Mouse (Mus musculus) limb, embryonic 12.5 days (tissue): Measurements from ENCODE around the gene Rnf126. TPM values are rescaled to one million over a fixed set of nuclear protein-coding genes. Genes with fewer than 3 reads are reported as not detected.
A peak's percentile ranks its signal among the peaks of the same experiment; 100 is the strongest.

ENCODE experiments used
- ATAC-seq: fragments of 200-750 bp; cut with Nextera tagmentation; 2 replicates; pipeline ENCODE4 v1.8.0; 2017; ENCODE audit warnings: low read depth, moderate TSS enrichment; ENCODE audit not compliant: insufficient number of reproducible peaks, insufficient read depth, low FRiP score, low TSS enrichment
- H3K27ac ChIP-seq: fragments of 300-500 bp; sonication (generic); 2 replicates; pipeline ENCODE4 v1.5.1; 2016; ENCODE audit warnings: mild to moderate bottlenecking, moderate library complexity
- H3K27me3 ChIP-seq: fragments of 300-500 bp; sonication (generic); 2 replicates; pipeline ENCODE4 v1.6.1; 2016; ENCODE audit warnings: mild to moderate bottlenecking, moderate library complexity
- H3K36me3 ChIP-seq: fragments of 300-500 bp; sonication (generic); 2 replicates; pipeline ENCODE4 v1.6.1; 2016; ENCODE audit warnings: mild to moderate bottlenecking, moderate library complexity
- H3K4me1 ChIP-seq: fragments of 300-500 bp; sonication (generic); replicated peaks from 2 replicates; pipeline ENCODE4 v1.6.1; 2016
- H3K4me2 ChIP-seq: fragments of 300-500 bp; sonication (generic); 2 replicates; pipeline ENCODE4 v1.6.1; 2016; ENCODE audit warnings: mild to moderate bottlenecking, moderate library complexity
- H3K4me3 ChIP-seq: fragments of 300-500 bp; sonication (generic); replicated peaks from 2 replicates; pipeline ENCODE4 v1.5.1; 2016; ENCODE audit warnings: mild to moderate bottlenecking
- H3K9ac ChIP-seq: fragments of 300-500 bp; sonication (generic); replicated peaks from 2 replicates; pipeline ENCODE4 v1.6.1; 2016; ENCODE audit warnings: mild to moderate bottlenecking, moderate library complexity
- H3K9me3 ChIP-seq: fragments of 300-500 bp; sonication (generic); 2 replicates; pipeline ENCODE4 v1.6.1; 2016; ENCODE audit warnings: mild to moderate bottlenecking, moderate library complexity
- WGBS: fragments of 180-500 bp; shearing (Covaris S2); methylation state at CpG from one replicate; pipeline ENCODE4 v1.1.7; 2016; 5-methylcytosine and 5-hydroxymethylcytosine counted together
- polyA plus RNA-seq: library from polyadenylated mRNA; unstranded; fragments of >200 nt; fragmentation: Nextera tagmentation; extraction: Ambion mirVana; gene quantifications from 2 replicates; pipeline ENCODE4 v1.2.1, GENCODE M21; 2016

Gene Rnf126
- polyA plus RNA-seq, 1 experiment from 2014 or later = 108 TPM

GRCm38 (mm10) chr10:79726090-79726489, 40.7 kb downstream of the Rnf126 start:
- Histone ChIP-seq H3K9me3 (0 out of 2 replicates have a peak, but pooled peaks cover 5% of the 10 kb centered on the region), H3K27me3 (peaks cover 18% of the 10 kb centered on the region), H3K9ac (no peak overlapping the region), H3K4me2 (no peak overlapping the region), H3K4me1 (no peaks in the 10 kb centered on the region), H3K4me3 (no peak overlapping the region), H3K27ac (no peak overlapping the region), H3K36me3 (no peaks in the 10 kb centered on the region)
- 33% methylated on average over 11 of the region's 11 CpGs for WGBS
- no peak for ATAC-seq

GRCm38 (mm10) chr10:79723692-79724091, 43.1 kb downstream of the Rnf126 start:
- Histone ChIP-seq H3K4me1 (no peaks in the 10 kb centered on the region), H3K27me3 (peaks cover 33% of the 10 kb centered on the region), H3K9me3 (0 out of 2 replicates have a peak, but pooled peaks cover 5% of the 10 kb centered on the region), H3K36me3 (no peaks in the 10 kb centered on the region), H3K27ac (no peak overlapping the region), H3K4me2 (no peak overlapping the region), H3K4me3 (no peak overlapping the region), H3K9ac (no peak overlapping the region)
- ATAC-seq = no peak
- 84% methylated on average over 7 of the region's 7 CpGs for WGBS

- Histone ChIP-seq H3K4me3 (no peak overlapping the region), H3K4me1 (no peaks in the 10 kb centered on the region)
- no peak for ATAC-seq
Measured at GRCm38 (mm10) chr10:79723047-79723446, 43.7 kb downstream of the Rnf126 start.

GRCm38 (mm10) chr10:79721089-79721488, 45.7 kb downstream of the Rnf126 start:
- Histone ChIP-seq H3K4me1 (peaks cover 17% of the 10 kb centered on the region), H3K9me3 (no peaks in the 10 kb centered on the region), H3K4me3 (no peak overlapping the region), H3K9ac (no peak overlapping the region), H3K4me2 (no peak overlapping the region), H3K27me3 (peaks cover 57% of the 10 kb centered on the region), H3K27ac (no peak overlapping the region), H3K36me3 (no peaks in the 10 kb centered on the region)
- ATAC-seq = no peak
- 69% methylated on average over 5 of the region's 5 CpGs for whole genome bisulfite sequencing

More at GRCm38 (mm10) chr10:79723047-79723446, 43.7 kb downstream of the Rnf126 start:
- Histone ChIP-seq H3K4me2 (no peak overlapping the region), H3K36me3 (no peaks in the 10 kb centered on the region), H3K27ac (no peak overlapping the region), H3K9ac (no peak overlapping the region), H3K27me3 (peaks cover 38% of the 10 kb centered on the region), H3K9me3 (0 out of 2 replicates have a peak, but pooled peaks cover 5% of the 10 kb centered on the region)
- 69% methylated on average over 6 of the region's 6 CpGs for WGBS

GRCm38 (mm10) chr10:79717640-79718357, 49.0 kb downstream of the Rnf126 start:
- Histone ChIP-seq H3K27me3 (peaks cover 88% of the 10 kb centered on the region), H3K4me3 (peak overlapping the region; percentile 60), H3K9me3 (no peaks in the 10 kb centered on the region), H3K9ac (no peak overlapping the region), H3K4me2 (peak overlapping the region; percentile 96), H3K36me3 (no peaks in the 10 kb centered on the region), H3K4me1 (peaks cover 18% of the 10 kb centered on the region), H3K27ac (no peak overlapping the region)
- no peak for ATAC-seq
- 4% methylated on average over 43 of the region's 43 CpGs for WGBS

GRCm38 (mm10) chr10:79716988-79717355, 49.8 kb downstream of the Rnf126 start:
- WGBS = under 1% methylated on average over 44 of the region's 44 CpGs
- H3K9ac ChIP-seq = peak overlapping the region; percentile 50
- H3K27ac ChIP-seq = no peak overlapping the region
- H3K9me3 ChIP-seq = no peaks in the 10 kb centered on the region
- peaks cover 86% of the 10 kb centered on the region for H3K27me3 ChIP-seq
- ATAC-seq = no peak
- peaks cover 7% of the 10 kb centered on the region for H3K36me3 ChIP-seq
- H3K4me3 ChIP-seq = peak overlapping the region; percentile 60
- H3K4me1 ChIP-seq = peaks cover 18% of the 10 kb centered on the region
- H3K4me2 ChIP-seq = peak overlapping the region; percentile 96

GRCm38 (mm10) chr10:79716254-79716987, 50.3 kb downstream of the Rnf126 start, which contains the start of gene Hcn2:
Gene Hcn2, plus strand, starts transcription at chr10:79716634.
- 3% methylated on average over 59 of the region's 91 CpGs for WGBS
- ATAC-seq = no peak
- Histone ChIP-seq H3K4me3 (peak within 1 kb of the TSS; percentile 60), H3K4me2 (peak within 1 kb of the TSS; percentile 96), H3K27me3 (peaks cover 86% of the 10 kb centered on the region), H3K4me1 (peaks cover 18% of the 10 kb centered on the region), H3K36me3 (peaks cover 13% of the 10 kb centered on the region), H3K27ac (no peak within 1 kb of the TSS), H3K9me3 (no peaks in the 10 kb centered on the region), H3K9ac (peak within 1 kb of the TSS; percentile 50)

GRCm38 (mm10) chr10:79714996-79715395, 51.8 kb downstream of the Rnf126 start:
- Histone ChIP-seq H3K27me3 (peaks cover 73% of the 10 kb centered on the region), H3K4me2 (no peak overlapping the region), H3K4me1 (peaks cover 18% of the 10 kb centered on the region), H3K9me3 (no peaks in the 10 kb centered on the region), H3K36me3 (peaks cover 27% of the 10 kb centered on the region), H3K9ac (no peak overlapping the region), H3K27ac (no peak overlapping the region), H3K4me3 (no peak overlapping the region)
- no peak for ATAC-seq
- WGBS = 60% methylated on average over 4 of the region's 4 CpGs

- Histone ChIP-seq H3K27me3 (peaks cover 54% of the 10 kb centered on the region), H3K4me1 (peaks cover 18% of the 10 kb centered on the region)
- ATAC-seq = no peak
Measured at GRCm38 (mm10) chr10:79713163-79713562, 53.6 kb downstream of the Rnf126 start.

GRCm38 (mm10) chr10:79712499-79713126, 54.1 kb downstream of the Rnf126 start:
- H3K4me1 ChIP-seq = peaks cover 20% of the 10 kb centered on the region
- H3K27ac ChIP-seq = no peak overlapping the region
- H3K9me3 ChIP-seq = no peaks in the 10 kb centered on the region
- H3K4me2 ChIP-seq = no peak overlapping the region
- ATAC-seq = no peak
- H3K27me3 ChIP-seq = peaks cover 49% of the 10 kb centered on the region
- WGBS = 9% methylated on average over 6 of the region's 6 CpGs
- H3K36me3 ChIP-seq = peaks cover 50% of the 10 kb centered on the region
- no peak overlapping the region for H3K4me3 ChIP-seq
- H3K9ac ChIP-seq = no peak overlapping the region

More at GRCm38 (mm10) chr10:79713163-79713562, 53.6 kb downstream of the Rnf126 start:
- peaks cover 45% of the 10 kb centered on the region for H3K36me3 ChIP-seq
- WGBS = 38% methylated on average over 1 of the region's 1 CpGs
- no peak overlapping the region for H3K4me2 ChIP-seq
- no peak overlapping the region for H3K27ac ChIP-seq
- no peak overlapping the region for H3K4me3 ChIP-seq
- H3K9me3 ChIP-seq = no peaks in the 10 kb centered on the region
- H3K9ac ChIP-seq = no peak overlapping the region

GRCm38 (mm10) chr10:79712029-79712428, 54.7 kb downstream of the Rnf126 start:
- H3K4me2 ChIP-seq = no peak overlapping the region
- peaks cover 56% of the 10 kb centered on the region for H3K36me3 ChIP-seq
- no peak overlapping the region for H3K4me3 ChIP-seq
- peaks cover 20% of the 10 kb centered on the region for H3K4me1 ChIP-seq
- peaks cover 43% of the 10 kb centered on the region for H3K27me3 ChIP-seq
- ATAC-seq = peak; percentile 27; the same call in 1 of the 2 replicates
- no peak overlapping the region for H3K27ac ChIP-seq
- no peaks in the 10 kb centered on the region for H3K9me3 ChIP-seq
- 81% methylated on average over 1 of the region's 1 CpGs for WGBS
- H3K9ac ChIP-seq = no peak overlapping the region
